Mouse (Mus musculus) ES-E14 (cell line): ENCODE results near the gene Olfr697.

Experiments
- HCFC1 ChIP-seq: IDR thresholded peaks from 2 replicates; pipeline ENCODE4 v1.6.1; 2012; ENCODE audit warnings: low read length, inconsistent platforms, borderline replicate concordance; ENCODE audit not compliant: insufficient read depth
- MAFK ChIP-seq: IDR thresholded peaks from 2 replicates; pipeline ENCODE4 v1.6.1; 2014; ENCODE audit warnings: mild to moderate bottlenecking, low read depth, low read length, inconsistent platforms; ENCODE audit not compliant: insufficient read depth

GRCm38 (mm10) chr7:106742343-106742742 is at the start of gene Olfr697:
- TF ChIP-seq HCFC1 = no peak
- no peak for TF ChIP-seq MAFK
